Mouse (Mus musculus) MEL (cell line): ENCODE measurements at regions not wholly inside any gene's neighbourhood (a gene's known extent, or its start where the extent isn't known, plus 50 kb on each side); places are given as distances from the start of the nearest gene placed in this dataset.
"Not testable (repeated sequence)": the region's sequence is repeated elsewhere in the genome, so short reads cannot be mapped to it uniquely, and the experiment has no call there.

Experiments used
- DNase-seq: peaks from one replicate; pipeline ENCODE4 v3.0.0; 2011; ENCODE audit warnings: low read depth, low spot score
- H3K27ac ChIP-seq: 2 replicates; pipeline ENCODE4 v1.5.1; 2012; ENCODE audit warnings: low read depth, mild to moderate bottlenecking, control low read depth, low read length, moderate library complexity; ENCODE audit not compliant: control insufficient read depth
- H3K27me3 ChIP-seq, 2 experiments: fragments of 150-350 bp in 1 of 2; sonication (generic) in 1 of 2; 2 replicates each; pipeline ENCODE4 v1.6.1; 2012; ENCODE audit warnings: low read length in 2 of 2, mild to moderate bottlenecking in 2 of 2, improper control_type of control experiment in 1 of 2, moderate library complexity in 1 of 2; ENCODE audit not compliant: insufficient read depth in 2 of 2, control insufficient read depth in 1 of 2
- H3K36me3 ChIP-seq, 2 experiments: 2 replicates each; pipeline ENCODE4 v1.6.1; 2012 to 2014; ENCODE audit warnings: low read length in 2 of 2, improper control_type of control experiment in 1 of 2, inconsistent platforms in 1 of 2, mild to moderate bottlenecking in 1 of 2; ENCODE audit not compliant: insufficient read depth in 2 of 2, control insufficient read depth in 1 of 2
- H3K4me1 ChIP-seq, 2 experiments: fragments of 150-350 bp in 1 of 2; sonication (generic) in 1 of 2; 2 replicates each; pipeline ENCODE4 v1.6.1; 2012; ENCODE audit warnings: low read length in 2 of 2, improper control_type of control experiment in 1 of 2, mild to moderate bottlenecking in 1 of 2; ENCODE audit not compliant: insufficient read depth in 2 of 2, control insufficient read depth in 1 of 2
- H3K4me3 ChIP-seq, 2 experiments: fragments of 150-350 bp in 1 of 2; sonication (generic) in 1 of 2; 2 replicates each; pipeline ENCODE4 v1.5.1; 2012; ENCODE audit warnings: low read depth in 2 of 2, low read length in 2 of 2, mild to moderate bottlenecking in 2 of 2, moderate library complexity in 2 of 2, control low read depth in 1 of 2, improper control_type of control experiment in 1 of 2; ENCODE audit not compliant: control insufficient read depth in 1 of 2, insufficient read depth in 1 of 2
- H3K79me2 ChIP-seq: 2 replicates; pipeline ENCODE4 v1.6.1; 2012; ENCODE audit warnings: mild to moderate bottlenecking, low read length, moderate library complexity; ENCODE audit not compliant: control insufficient read depth, poor library complexity, insufficient read depth
- H3K9ac ChIP-seq: 2 replicates; pipeline ENCODE4 v1.6.1; 2012; ENCODE audit warnings: low read depth, mild to moderate bottlenecking, control low read depth, low read length, moderate library complexity; ENCODE audit not compliant: control insufficient read depth, poor library complexity, severe bottlenecking
- H3K9me3 ChIP-seq: fragments of 150-350 bp; sonication (generic); replicated peaks from 2 replicates; pipeline ENCODE4 v1.6.1; 2012; ENCODE audit warnings: mild to moderate bottlenecking, low read length, improper control_type of control experiment, moderate library complexity; ENCODE audit not compliant: insufficient read depth
- BHLHE40 ChIP-seq: IDR thresholded peaks from 2 replicates; pipeline ENCODE4 v1.6.1; 2012; ENCODE audit warnings: low read depth, mild to moderate bottlenecking, inconsistent platforms, low read length, improper control_type of control experiment, borderline replicate concordance
- E2F4 ChIP-seq: IDR thresholded peaks from 2 replicates; pipeline ENCODE4 v1.6.1; 2011; ENCODE audit warnings: low read depth, low read length, improper control_type of control experiment, borderline replicate concordance
- MAFK ChIP-seq: IDR thresholded peaks from 2 replicates; pipeline ENCODE4 v1.6.1; 2011; ENCODE audit warnings: low read depth, mild to moderate bottlenecking, low read length, improper control_type of control experiment, borderline replicate concordance
- MAZ ChIP-seq: IDR thresholded peaks from 2 replicates; pipeline ENCODE4 v1.6.1; 2012; ENCODE audit warnings: low read depth, mild to moderate bottlenecking, inconsistent platforms, low read length, improper control_type of control experiment
- NRF1 ChIP-seq: IDR thresholded peaks from 2 replicates; pipeline ENCODE4 v1.6.1; 2014; ENCODE audit warnings: low read depth, mild to moderate bottlenecking, inconsistent platforms, low read length, improper control_type of control experiment, moderate library complexity; ENCODE audit not compliant: poor library complexity, insufficient read depth, severe bottlenecking
- RCOR1 ChIP-seq: IDR thresholded peaks from 2 replicates; pipeline ENCODE4 v1.6.1; 2012; ENCODE audit warnings: low read depth, mild to moderate bottlenecking, inconsistent platforms, low read length, improper control_type of control experiment
- TAL1 ChIP-seq: IDR thresholded peaks from 2 replicates; pipeline ENCODE4 v1.6.1; 2012; ENCODE audit warnings: mild to moderate bottlenecking, inconsistent platforms, low read length, moderate library complexity, mixed read lengths
- TCF12 ChIP-seq: IDR thresholded peaks from 2 replicates; pipeline ENCODE4 v1.6.1; 2014; ENCODE audit warnings: low read depth, mild to moderate bottlenecking, inconsistent platforms, low read length, improper control_type of control experiment, moderate library complexity
- USF2 ChIP-seq, 2 experiments: IDR thresholded peaks; 2 replicates each; pipeline ENCODE4 v1.6.1; 2011 to 2012; ENCODE audit warnings: improper control_type of control experiment in 2 of 2, low read length in 2 of 2, borderline replicate concordance in 1 of 2, inconsistent platforms in 1 of 2, low read depth in 1 of 2, mild to moderate bottlenecking in 1 of 2; ENCODE audit not compliant: insufficient read depth in 1 of 2
- ZC3H11A ChIP-seq: IDR thresholded peaks from 2 replicates; pipeline ENCODE4 v1.6.1; 2012; ENCODE audit warnings: low read depth, mild to moderate bottlenecking, inconsistent platforms, low read length, improper control_type of control experiment
- ZKSCAN1 ChIP-seq: IDR thresholded peaks from 2 replicates; pipeline ENCODE4 v1.6.1; 2012; ENCODE audit warnings: low read depth, mild to moderate bottlenecking, inconsistent platforms, low read length, improper control_type of control experiment, moderate library complexity
- ZNF384 ChIP-seq: IDR thresholded peaks from 2 replicates; pipeline ENCODE4 v1.6.1; 2012; ENCODE audit warnings: low read depth, mild to moderate bottlenecking, inconsistent platforms, low read length, improper control_type of control experiment

GRCm38 (mm10) chr11:23079936-23080794 is 72.8 kb downstream of the Fam161a start:
- no peak for DNase-seq
- Histone ChIP-seq H3K36me3 (no peaks in the 10 kb centered on the region), H3K4me3 (no peak overlapping the region), H3K4me1 (0 out of 4 replicates have a peak, but pooled peaks cover 0 to 3% of the 10 kb centered on the region in 2 experiments), H3K79me2 (no peaks in the 10 kb centered on the region), H3K9ac (no peak overlapping the region), H3K27me3 (no peaks in the 10 kb centered on the region), H3K9me3 (no peaks in the 10 kb centered on the region), H3K27ac (no peak overlapping the region)
- TF ChIP-seq RCOR1: no peak
- peak; percentile 65; the same call in 1 of the 2 replicates for TF ChIP-seq ZKSCAN1

DNA sequence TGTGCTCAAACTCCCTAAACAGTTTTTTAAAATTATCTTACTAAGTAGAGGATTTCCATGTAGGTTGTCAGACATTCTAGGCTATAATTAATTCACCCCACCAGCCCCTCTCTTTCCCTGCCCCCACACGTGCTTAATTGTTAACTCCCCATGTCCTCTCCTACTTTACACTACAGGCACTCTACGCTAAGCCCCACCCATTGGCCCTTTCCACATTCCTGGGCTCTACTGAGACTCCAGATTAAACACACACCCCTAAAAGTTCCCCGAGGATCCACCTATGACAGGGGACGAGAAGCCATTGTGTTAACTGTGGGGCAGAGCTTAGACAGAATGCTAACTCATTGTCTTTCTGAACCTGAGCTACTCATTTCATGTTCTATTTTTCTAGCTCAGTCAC is 74.3 kb downstream of the Fam161a start:
- Histone ChIP-seq H3K4me3 (no peak overlapping the region), H3K9me3 (no peaks in the 10 kb centered on the region), H3K79me2 (no peaks in the 10 kb centered on the region), H3K27me3 (no peaks in the 10 kb centered on the region), H3K9ac (no peak overlapping the region), H3K4me1 (0 out of 4 replicates have a peak, but pooled peaks cover 0 to under 1% of the 10 kb centered on the region in 2 experiments)
- no peak for DNase-seq
- TF ChIP-seq BHLHE40 (no peak), ZKSCAN1 (no peak), ZC3H11A (no peak), TCF12 (no peak), USF2 (IDR thresholded peaks at IDR 0.05; ENCODE audit: borderline replicate concordance in 1 of 2, insufficient read depth in 1 of 2, low read depth in 1 of 2, low read length in 2 of 2) (no peak), TAL1 (no peak), ZNF384 (no peak), MAFK (no peak), NRF1 (no peak), E2F4 (no peak), MAZ (no peak)
- TF ChIP-seq, all 39 proteins: peak for 0
- H3K27ac ChIP-seq: no peak overlapping the region
- no peaks in the 10 kb centered on the region for H3K36me3 ChIP-seq

DNA sequence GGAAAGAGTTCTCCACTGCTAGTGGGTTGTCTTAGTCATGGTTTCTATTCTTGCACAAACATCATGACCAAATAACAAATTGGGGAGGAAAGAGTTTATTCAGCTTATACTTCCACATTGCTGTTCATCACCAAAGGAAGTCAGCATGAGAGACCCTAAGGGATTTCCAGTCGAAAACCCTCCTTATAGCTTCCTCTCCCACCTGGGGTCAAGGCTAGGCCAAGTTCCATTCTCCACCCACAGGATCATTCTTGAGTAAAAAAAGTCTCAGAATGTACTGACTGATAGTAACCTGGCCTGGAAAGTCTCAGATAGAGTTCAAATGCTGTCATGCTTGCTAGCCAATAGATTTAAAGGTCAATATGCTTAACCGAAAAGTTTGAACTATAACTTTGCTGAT is 76.5 kb downstream of the Fam161a start:
- not testable (repeated sequence) for H3K27me3 ChIP-seq, H3K27ac ChIP-seq, H3K9me3 ChIP-seq, H3K4me3 ChIP-seq, H3K36me3 ChIP-seq, H3K4me1 ChIP-seq, H3K9ac ChIP-seq, DNase-seq, H3K79me2 ChIP-seq
